Mouse (Mus musculus) heart, postnatal 4 days (tissue): Measurements from ENCODE around the gene Trpv6. TPM values are rescaled to one million over a fixed set of nuclear protein-coding genes. Genes with fewer than 3 reads are reported as not detected.

ENCODE experiments used
- DNase-seq: peaks from one replicate; pipeline ENCODE4 v3.0.0; 2021
- total RNA-seq, 2 experiments: library from RNA; stranded (reverse); gene quantifications; 2 replicates each; pipeline ENCODE4 v1.2.3; 2021

The Trpv6 gene
- not detected for total RNA-seq

GRCm38 (mm10) chr6:41636178-41636577 is at the start of gene Trpv6:
Trpv6 (minus strand) TSS chr6:41636405.
- no peak for DNase-seq

DNA sequence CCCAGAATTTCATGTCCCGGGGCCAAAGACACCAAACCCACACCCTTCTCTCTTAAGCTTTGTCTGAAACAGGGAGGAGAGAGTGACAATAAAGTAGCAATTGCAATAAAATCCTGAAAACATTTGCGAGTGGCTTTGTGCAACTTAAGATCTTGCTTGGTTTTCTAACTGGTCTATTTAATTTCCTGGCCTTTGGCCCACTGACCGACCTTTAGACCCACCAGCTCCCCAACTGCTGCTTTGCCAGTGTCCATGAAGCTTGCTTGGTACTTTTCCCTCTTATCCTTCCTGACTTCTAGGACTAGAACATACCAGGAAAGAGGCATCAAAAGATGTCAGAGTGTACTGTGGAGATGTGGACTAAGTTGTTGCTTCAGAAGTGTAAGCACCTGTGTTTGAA is 49.4 kb upstream of the Trpv6 start:
- no peak for DNase-seq

- no peak for DNase-seq
These were observed 48.7 kb upstream of the Trpv6 start for GRCm38 (mm10) chr6:41684911-41685310.

GRCm38 (mm10) chr6:41684131-41684530 is 47.9 kb upstream of the Trpv6 start, which contains the start of gene Llcfc1:
Llcfc1 (plus strand) TSS chr6:41684431.
- DNase-seq, result no peak

DNA sequence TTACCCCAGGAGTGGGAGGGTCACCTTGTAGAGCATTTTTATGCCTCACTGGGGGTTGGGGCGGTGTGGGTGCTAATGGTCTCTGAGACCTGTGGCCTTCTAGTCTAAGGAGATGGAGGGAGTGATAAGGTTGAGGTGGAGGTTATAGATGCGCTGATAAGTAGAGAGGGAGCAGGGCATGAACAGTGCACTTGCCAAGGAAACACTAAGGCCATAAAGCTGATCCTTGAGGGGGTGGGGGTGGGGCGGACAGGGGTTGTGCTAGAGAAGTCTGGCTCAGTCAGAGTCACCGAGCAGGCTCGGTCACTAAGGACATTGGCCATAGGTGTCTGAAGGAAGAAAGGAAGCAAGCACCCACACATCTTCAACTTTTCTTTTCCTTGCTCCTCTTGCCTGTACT is 45.5 kb upstream of the Trpv6 start:
- DNase-seq, result no peak

DNA sequence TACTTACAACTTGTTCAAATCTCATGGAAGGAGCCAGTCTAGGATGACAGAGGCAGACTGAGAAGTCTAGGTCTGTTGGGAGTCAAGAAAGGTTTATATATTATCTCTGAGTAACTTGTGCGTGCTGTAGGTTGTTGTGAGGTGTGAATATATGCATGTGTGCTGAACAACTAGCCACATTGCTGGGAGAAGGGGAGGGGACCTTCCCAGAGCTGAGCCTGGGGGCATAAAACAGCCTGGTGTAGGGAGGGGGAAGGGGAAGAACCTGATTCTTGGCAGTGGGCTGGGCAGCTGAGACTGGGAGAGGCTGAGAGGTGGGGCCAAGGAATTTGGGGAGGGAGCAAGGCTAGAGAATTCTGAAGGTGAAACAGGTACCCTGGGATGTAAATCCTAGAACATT is 44.5 kb upstream of the Trpv6 start, which contains the start of gene Trpv5:
TSS of gene Trpv5 (minus strand) at position 101 of the 400 bp plus-strand sequence.
- no peak for DNase-seq

- DNase-seq, result no peak
These were observed 40.3 kb upstream of the Trpv6 start for GRCm38 (mm10) chr6:41676530-41676929.

GRCm38 (mm10) chr6:41662320-41662719 is 26.1 kb upstream of the Trpv6 start:
- DNase-seq, result no peak

DNA sequence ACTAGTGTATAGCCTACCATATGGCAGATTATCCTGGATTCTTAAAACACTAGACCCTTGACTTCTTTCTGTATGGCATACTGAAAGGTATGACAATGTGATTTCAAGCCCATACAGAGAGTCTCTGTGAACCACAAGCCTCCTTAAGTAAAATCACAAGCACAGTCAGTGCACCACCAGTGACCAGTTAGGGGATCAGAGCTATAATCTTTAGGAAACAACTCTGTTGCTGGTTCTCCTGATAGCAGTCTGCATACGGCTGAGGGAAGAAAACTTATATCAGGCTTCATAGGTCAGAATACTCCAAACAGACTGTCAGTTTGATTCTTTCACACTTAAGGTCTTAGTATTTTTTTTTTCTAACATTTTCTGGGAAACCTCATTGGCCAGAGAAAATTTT is 22.3 kb upstream of the Trpv6 start:
- no peak for DNase-seq

DNA sequence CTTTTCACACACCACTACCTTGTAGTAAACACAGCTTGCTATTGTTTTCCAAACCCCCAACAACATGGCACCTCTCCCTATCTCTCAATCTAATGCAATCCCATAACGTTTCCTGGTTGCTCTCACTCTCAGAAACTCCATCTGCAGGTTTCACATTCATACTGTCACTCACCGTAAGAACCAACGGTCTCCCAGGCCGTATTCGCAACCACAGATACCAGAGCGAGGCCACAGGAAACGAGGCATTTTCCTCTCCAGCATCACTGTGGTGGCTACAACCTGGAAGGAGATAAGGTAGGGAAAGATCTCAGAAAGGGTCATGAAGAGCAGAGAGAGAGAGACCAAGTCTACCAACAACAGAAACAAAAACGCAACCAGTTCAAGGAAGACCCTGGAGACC is 18.4 kb upstream of the Trpv6 start:
- DNase-seq, result no peak

GRCm38 (mm10) chr6:41653173-41653572 is 17.0 kb upstream of the Trpv6 start:
- DNase-seq, result no peak

DNA sequence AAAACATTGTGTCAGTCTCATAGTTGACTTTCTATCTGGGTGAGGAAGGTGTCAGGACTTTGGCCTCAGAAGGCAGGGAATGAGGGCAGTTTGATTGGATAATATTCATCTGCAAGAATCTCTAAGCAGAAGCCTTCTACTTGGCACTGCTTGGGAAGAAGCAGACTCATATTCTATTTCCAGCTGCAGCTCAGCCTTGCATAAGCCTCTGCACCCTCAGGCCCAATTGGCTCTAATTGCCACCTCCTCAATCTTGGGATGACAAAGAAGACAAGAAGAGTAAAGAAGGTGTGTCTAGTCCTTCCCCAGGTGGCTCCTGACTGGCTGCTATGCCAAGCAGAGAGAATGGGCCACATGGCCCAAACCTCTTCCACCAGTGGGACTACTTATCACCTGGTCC is 10.5 kb upstream of the Trpv6 start:
- DNase-seq, result no peak

DNA sequence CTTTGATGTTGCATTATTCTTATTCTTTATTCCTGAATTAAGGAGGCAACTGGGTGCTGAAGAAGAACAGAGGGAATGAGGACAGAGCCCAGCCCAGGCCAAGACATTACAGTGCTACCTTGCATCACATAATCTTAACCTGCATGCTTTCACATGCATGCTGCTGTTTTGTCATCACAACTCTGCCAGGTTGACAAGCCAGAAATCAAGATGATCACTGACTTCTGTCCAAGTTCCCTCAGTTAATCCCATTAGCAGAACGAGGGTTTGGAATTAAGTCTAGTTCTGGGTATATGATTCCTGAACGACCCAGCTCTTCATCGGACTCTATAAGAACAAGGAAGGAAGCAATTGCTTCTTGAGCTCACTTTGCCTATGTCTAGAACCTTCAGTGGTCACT is 10.0 kb upstream of the Trpv6 start:
- no peak for DNase-seq

GRCm38 (mm10) chr6:41643227-41643626 is 7.0 kb upstream of the Trpv6 start:
- DNase-seq, result no peak

DNA sequence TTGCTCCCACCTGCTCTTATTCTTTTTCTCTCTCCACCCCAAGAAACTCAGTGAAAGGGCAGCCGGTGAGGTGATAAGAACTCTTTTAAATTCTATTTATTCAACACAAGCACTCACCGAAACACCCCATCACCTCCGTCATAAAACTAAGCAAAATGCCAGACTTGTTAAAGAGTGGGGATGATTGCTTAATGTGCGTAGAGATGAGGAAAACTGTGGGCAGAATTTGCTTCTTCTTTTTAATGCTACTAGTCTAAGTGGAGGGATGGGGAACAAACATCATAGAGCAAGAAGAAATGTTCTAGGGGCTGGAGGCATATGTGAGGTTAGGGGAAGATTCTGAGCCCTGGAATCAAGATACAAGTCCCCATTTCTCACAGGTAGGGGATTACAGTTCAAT is 6.6 kb upstream of the Trpv6 start:
- DNase-seq, result no peak

DNA sequence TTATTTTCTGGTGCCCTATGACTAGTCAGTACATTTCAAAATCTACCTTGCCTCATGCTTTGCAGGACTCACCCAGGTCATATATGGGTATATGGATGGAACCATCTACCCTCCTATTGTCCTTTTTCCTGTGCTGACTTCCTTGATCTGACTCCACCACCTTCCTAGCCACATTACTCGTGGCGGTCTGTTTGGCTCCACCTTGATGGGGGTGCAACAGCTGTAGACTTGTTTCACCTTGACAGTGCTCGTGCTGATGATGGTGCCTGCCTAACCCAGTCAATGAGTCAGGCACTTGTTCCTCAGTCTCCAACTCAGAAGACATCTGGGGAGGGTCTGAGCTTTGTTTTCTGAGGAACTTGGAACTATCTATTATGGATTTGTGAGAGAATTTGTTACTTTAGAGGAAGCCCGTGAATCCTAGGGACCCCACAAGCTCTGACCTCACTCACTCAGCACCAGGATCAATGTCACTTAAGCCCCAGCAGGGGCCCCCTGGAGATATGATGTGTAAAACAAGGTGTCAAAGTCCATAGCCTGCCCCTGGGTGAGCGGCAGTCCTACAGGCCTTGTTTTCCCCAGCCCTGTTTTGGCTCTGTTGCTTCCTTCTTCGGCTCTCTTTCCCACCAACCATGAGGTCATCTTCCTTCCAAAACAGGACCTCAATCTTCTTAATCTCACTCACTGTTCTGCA is 5.1 kb upstream of the Trpv6 start:
- DNase-seq, result no peak

DNA sequence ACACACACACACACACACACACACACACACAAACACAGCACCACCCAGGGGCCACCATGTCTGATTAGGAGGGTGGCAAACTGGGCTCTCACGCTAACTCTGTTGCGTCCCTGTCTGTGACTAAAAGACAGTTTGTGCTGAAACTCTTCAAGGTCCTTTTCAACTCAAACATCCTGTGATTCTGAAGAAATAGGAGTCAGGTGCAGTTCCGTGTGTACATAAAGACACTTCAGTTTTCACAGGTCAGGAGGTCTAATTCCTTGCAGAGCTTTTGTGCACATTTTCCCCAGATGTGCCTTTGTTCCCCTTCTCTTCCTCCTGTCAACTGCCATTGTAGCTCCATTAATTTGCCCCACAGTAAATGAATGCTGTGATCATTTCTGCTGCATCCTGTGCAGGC is 4.2 kb upstream of the Trpv6 start:
- no peak for DNase-seq

GRCm38 (mm10) chr6:41637927-41638506 is 1.8 kb upstream of the Trpv6 start:
- DNase-seq, result no peak

DNA sequence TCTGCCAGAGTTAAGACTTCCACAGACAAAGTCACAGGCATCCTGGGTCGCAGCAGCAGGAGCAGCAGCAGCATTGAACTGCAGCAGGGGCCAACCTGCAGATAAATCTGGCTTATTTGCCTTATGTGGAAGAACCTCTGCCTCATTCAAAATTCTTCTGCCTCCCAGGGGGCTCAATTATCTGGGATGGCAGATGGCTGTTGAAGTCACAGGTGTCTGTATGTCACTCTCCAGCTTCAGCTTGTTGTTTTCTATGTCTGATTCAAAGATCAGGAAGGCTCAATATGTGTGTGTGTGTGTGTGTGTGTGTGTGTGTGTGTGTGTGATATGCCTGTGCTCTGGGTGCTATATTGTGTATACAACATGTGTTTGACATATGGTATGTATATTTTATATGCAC is 1.2 kb upstream of the Trpv6 start:
- DNase-seq, result no peak

DNA sequence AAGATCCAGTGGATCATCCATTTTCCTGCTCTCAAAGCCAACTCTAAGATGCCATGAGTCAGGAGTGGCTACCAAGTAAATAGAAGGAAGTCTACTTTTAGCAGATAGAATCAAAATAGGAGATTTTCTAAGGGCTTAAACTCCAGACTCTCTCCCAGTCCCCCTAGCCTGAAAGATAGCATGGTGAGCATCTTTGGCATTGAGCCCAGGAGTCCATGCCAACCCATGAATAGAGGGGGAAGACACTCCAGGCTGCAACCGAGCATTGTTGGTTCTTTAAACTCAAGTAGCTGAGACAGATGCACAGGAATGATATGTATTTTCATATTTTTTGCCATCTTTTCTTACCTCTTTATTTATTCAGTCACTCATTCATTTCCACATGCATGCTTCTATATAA is 994 bp downstream of the Trpv6 start:
- DNase-seq, result no peak

DNA sequence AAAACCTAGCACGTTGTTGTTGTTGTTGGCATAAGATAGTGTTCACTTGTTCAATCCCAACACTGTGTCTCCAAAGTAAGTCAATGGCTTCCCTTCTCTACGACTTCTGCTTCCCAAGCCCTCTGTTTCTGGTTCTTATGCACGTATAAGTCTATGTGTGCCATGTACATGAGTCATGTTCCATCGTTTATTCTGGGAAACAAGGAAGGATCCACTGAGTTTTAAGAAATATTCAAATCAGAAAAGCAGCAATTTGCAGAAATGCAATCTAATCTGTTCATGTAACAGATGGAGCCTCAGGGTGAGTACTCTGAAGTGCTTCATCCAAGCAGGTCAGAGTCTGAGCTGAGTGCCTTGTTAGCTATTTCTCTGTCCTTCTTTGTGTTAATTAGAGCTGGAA is 4.7 kb downstream of the Trpv6 start:
- DNase-seq, result no peak

GRCm38 (mm10) chr6:41630791-41631190 is 5.4 kb downstream of the Trpv6 start:
- DNase-seq, result no peak

DNA sequence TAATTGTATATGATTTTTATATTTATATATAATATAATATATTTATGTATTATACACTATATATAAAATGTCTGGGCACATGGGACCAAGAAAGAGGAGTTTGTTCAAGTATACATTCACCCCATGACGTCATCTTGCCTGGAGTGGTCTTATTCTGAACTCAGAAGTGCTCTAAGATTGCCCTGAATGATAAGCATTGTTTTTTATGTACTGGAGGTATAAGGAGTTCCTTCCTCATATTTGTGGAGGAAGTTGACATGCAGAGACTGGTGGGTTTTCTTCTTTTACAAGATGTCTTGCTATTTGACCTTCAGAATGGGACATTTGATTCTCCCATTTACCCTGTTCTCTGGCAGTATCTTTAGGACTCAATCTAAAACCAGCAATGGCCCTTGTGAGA is 8.0 kb downstream of the Trpv6 start:
- no peak for DNase-seq

DNA sequence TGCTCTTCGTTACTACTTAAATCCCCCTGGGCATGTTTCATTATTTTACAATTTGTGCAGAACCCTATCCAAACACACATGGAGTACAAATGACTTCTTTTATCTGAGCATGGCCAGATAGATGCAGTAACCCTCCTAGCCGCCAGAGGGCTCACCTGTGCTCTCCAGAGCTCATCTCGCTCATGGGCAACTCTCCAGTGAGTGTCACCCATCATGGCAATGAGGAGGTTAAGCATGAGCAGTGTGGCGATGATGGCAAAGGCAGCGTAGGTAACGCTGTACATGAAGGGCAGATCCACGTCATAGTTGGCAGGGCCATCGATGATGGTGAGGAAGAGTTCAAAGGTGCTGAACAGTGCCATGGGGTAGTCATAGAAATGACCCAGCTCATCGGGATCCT is 13.5 kb downstream of the Trpv6 start:
- DNase-seq, result peak; percentile 16
